Mouse (Mus musculus) adrenal gland, adult (tissue): ENCODE data around the gene Mast4.

Experiments
- DNase-seq, 2 experiments: peaks; one replicate each; pipeline ENCODE4 v3.0.0; 2022 to 2023; ENCODE audit warnings: low spot score in 1 of 2; ENCODE audit not compliant: inconsistent age in 2 of 2

Mast4 gene

GRCm38 (mm10) chr13:103244053-103244452 is 90.2 kb downstream of the Mast4 start:
- no peak for DNase-seq

- no peak for DNase-seq
Observed at GRCm38 (mm10) chr13:103241092-103241491, 93.2 kb downstream of the Mast4 start.

- peak in 1 of 2 experiments; percentile 44 for DNase-seq
Observed at GRCm38 (mm10) chr13:103239654-103240053, 94.6 kb downstream of the Mast4 start.

GRCm38 (mm10) chr13:103238034-103238705 is 96.1 kb downstream of the Mast4 start:
- peak in 1 of 2 experiments; percentile 37 for DNase-seq

- DNase-seq, result no peak
Observed at GRCm38 (mm10) chr13:103232171-103232570, 102.1 kb downstream of the Mast4 start.

GRCm38 (mm10) chr13:103229069-103229468 is 105.2 kb downstream of the Mast4 start:
- DNase-seq, result peak; percentile 58 to 86

- peak; percentile 55 to 80 for DNase-seq
Observed at GRCm38 (mm10) chr13:103225895-103226815, 108.1 kb downstream of the Mast4 start.

- peak; percentile 57 to 85 for DNase-seq
Observed at GRCm38 (mm10) chr13:103225217-103225894, 108.9 kb downstream of the Mast4 start.

- no peak for DNase-seq
Observed at GRCm38 (mm10) chr13:103220479-103221064, 113.7 kb downstream of the Mast4 start.

- DNase-seq, result peak; percentile 35 to 75
Observed at GRCm38 (mm10) chr13:103219999-103220398, 114.3 kb downstream of the Mast4 start.

- DNase-seq, result no peak
Observed at GRCm38 (mm10) chr13:103217486-103217885, 116.8 kb downstream of the Mast4 start.

GRCm38 (mm10) chr13:103214506-103214905 is 119.8 kb downstream of the Mast4 start:
- DNase-seq, result no peak

GRCm38 (mm10) chr13:103211953-103212352 is 122.3 kb downstream of the Mast4 start:
- DNase-seq, result no peak

- DNase-seq, result peak; percentile 48 to 71
Observed at GRCm38 (mm10) chr13:103211501-103211941, 122.8 kb downstream of the Mast4 start.

GRCm38 (mm10) chr13:103210746-103211145 is 123.6 kb downstream of the Mast4 start:
- no peak for DNase-seq

- DNase-seq, result peak in 1 of 2 experiments; percentile 61
Observed at GRCm38 (mm10) chr13:103207199-103207598, 127.1 kb downstream of the Mast4 start.

- no peak for DNase-seq
Observed at GRCm38 (mm10) chr13:103206644-103207043, 127.7 kb downstream of the Mast4 start.

- no peak for DNase-seq
Observed at GRCm38 (mm10) chr13:103205191-103205590, 129.1 kb downstream of the Mast4 start.

- no peak for DNase-seq
Observed at GRCm38 (mm10) chr13:103203376-103203895, 130.9 kb downstream of the Mast4 start.

- no peak for DNase-seq
Observed at GRCm38 (mm10) chr13:103201016-103201760, 133.1 kb downstream of the Mast4 start.
